Mouse (Mus musculus) neural tube, embryonic 13.5 days (tissue): ENCODE data around the gene Ctc1. TPM values are rescaled to one million over a fixed set of nuclear protein-coding genes. Genes with fewer than 3 reads are reported as not detected.
"Not testable (repeated sequence)": the region's sequence is repeated elsewhere in the genome, so short reads cannot be mapped to it uniquely, and the experiment has no call there.

Experiments used
- ATAC-seq: fragments of 200-750 bp; cut with Nextera tagmentation; 2 replicates; pipeline ENCODE4 v1.8.0; 2017; ENCODE audit warnings: low read depth, mild to moderate bottlenecking, moderate TSS enrichment, moderate library complexity
- H3K27ac ChIP-seq: fragments of 300-500 bp; sonication (generic); replicated peaks from 2 replicates; pipeline ENCODE4 v1.5.1; 2015; ENCODE audit warnings: moderate library complexity, mild to moderate bottlenecking, inconsistent platforms
- H3K27me3 ChIP-seq: fragments of 300-500 bp; sonication (generic); 2 replicates; pipeline ENCODE4 v1.6.1; 2015; ENCODE audit warnings: mild to moderate bottlenecking, inconsistent platforms
- H3K36me3 ChIP-seq: fragments of 300-500 bp; sonication (generic); 2 replicates; pipeline ENCODE4 v1.6.1; 2015; ENCODE audit warnings: mild to moderate bottlenecking, inconsistent platforms
- H3K4me1 ChIP-seq: fragments of 300-500 bp; sonication (generic); replicated peaks from 2 replicates; pipeline ENCODE4 v1.6.1; 2015; ENCODE audit warnings: inconsistent platforms
- H3K4me2 ChIP-seq: fragments of 300-500 bp; sonication (generic); 2 replicates; pipeline ENCODE4 v1.6.1; 2015; ENCODE audit warnings: inconsistent platforms, mild to moderate bottlenecking, moderate library complexity
- H3K4me3 ChIP-seq: fragments of 300-500 bp; sonication (generic); 2 replicates; pipeline ENCODE4 v1.5.1; 2015; ENCODE audit warnings: mild to moderate bottlenecking, inconsistent platforms
- H3K9ac ChIP-seq: fragments of 300-500 bp; sonication (generic); 2 replicates; pipeline ENCODE4 v1.6.1; 2015; ENCODE audit warnings: moderate library complexity, mild to moderate bottlenecking, inconsistent platforms
- H3K9me3 ChIP-seq: fragments of 300-500 bp; sonication (generic); 2 replicates; pipeline ENCODE4 v1.6.1; 2016; ENCODE audit warnings: inconsistent platforms
- WGBS: fragments of 180-500 bp; shearing (Covaris S2); methylation state at CpG from one replicate; pipeline ENCODE4 v1.1.7; 2015; 5-methylcytosine and 5-hydroxymethylcytosine counted together
- polyA plus RNA-seq: library from polyadenylated mRNA; unstranded; fragments of >200 nt; fragmentation: Nextera tagmentation; extraction: Ambion mirVana; gene quantifications from 2 replicates; pipeline ENCODE4 v1.2.1, GENCODE M21; 2015

Gene Ctc1
- polyA plus RNA-seq, 1 experiment from 2014 or later = 49.6 TPM

- Histone ChIP-seq H3K4me3 (no peak overlapping the region), H3K9ac (no peak overlapping the region), H3K4me2 (peak overlapping the region; percentile 86), H3K27ac (no peak overlapping the region; the same call in 1 of the 2 replicates), H3K27me3 (no peaks in the 10 kb centered on the region), H3K36me3 (no peaks in the 10 kb centered on the region), H3K4me1 (peaks cover 28% of the 10 kb centered on the region), H3K9me3 (no peaks in the 10 kb centered on the region)
- ATAC-seq = no peak
- 91% methylated on average over 15 of the region's 15 CpGs for WGBS
Measured at GRCm38 (mm10) chr11:69010400-69011323, 5.0 kb upstream of the Ctc1 start.

GRCm38 (mm10) chr11:69011445-69011844 lies 4.3 kb upstream of the Ctc1 start:
- WGBS = 75% methylated on average over 2 of the region's 2 CpGs
- H3K4me3 ChIP-seq = peak overlapping the region; percentile 54
- H3K4me2 ChIP-seq = peak overlapping the region; percentile 86
- peak overlapping the region; percentile 92 for H3K27ac ChIP-seq
- not testable (repeated sequence) for H3K9me3 ChIP-seq, H3K36me3 ChIP-seq, H3K27me3 ChIP-seq, ATAC-seq
- peaks cover 29% of the 10 kb centered on the region for H3K4me1 ChIP-seq
- H3K9ac ChIP-seq = peak overlapping the region; percentile 84

DNA sequence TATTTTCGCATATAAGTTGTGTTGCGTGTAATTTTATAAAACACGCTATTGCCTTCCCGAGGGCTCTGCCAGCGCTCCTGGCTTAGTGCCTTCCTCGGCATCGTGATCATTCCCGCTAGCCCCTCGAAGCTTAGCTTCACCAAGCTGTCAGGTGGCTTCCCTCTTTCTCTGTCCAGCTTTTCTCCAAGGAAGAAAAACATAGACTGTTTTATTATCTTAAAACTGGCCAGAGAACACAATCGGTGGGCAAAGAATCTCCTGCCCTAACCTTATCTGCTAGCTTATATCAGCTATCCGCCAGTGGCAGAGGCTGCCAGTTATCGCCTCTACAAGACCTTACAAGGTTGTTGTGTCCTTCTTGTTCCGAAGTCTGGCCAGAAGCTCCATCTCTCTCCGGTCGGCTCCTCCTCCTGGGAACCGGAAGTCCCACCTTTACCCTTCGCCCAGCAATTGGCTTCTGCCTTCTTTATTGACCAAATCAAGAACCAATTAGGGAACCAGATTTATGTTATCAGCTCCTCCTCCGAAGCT lies 3.6 kb upstream of the Ctc1 start:
- Histone ChIP-seq H3K27ac (peak overlapping the region; percentile 92), H3K4me3 (peak overlapping the region; percentile 54), H3K9me3 (no peaks in the 10 kb centered on the region), H3K4me1 (peaks cover 34% of the 10 kb centered on the region), H3K27me3 (no peaks in the 10 kb centered on the region), H3K4me2 (peak overlapping the region; percentile 86), H3K36me3 (no peaks in the 10 kb centered on the region), H3K9ac (peak overlapping the region; percentile 84)
- ATAC-seq = peak; percentile 59
- WGBS = 2% methylated on average over 18 of the region's 18 CpGs

DNA sequence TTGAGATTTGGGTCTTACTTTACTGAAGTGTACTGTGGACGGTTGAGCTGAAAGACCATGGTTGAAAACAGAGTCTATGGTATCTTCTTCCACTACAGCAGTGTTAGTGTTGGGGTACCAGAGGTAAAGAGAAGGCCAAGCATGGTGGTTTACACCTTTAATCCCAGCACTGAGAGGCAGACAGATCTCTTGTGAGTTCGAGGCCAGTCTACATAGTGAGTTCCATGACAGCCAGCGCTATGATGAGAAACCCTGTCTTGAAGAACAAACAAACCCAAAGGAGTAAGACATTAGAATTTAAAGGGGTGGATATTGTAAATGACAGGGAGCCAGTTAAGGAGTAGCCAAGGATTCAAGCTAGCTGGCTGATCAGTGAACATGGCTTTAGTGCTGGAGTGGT lies 1.0 kb downstream of the Ctc1 start:
- Histone ChIP-seq H3K36me3 (peaks cover 10% of the 10 kb centered on the region), H3K9ac (peak overlapping the region; percentile 90), H3K27me3 (no peaks in the 10 kb centered on the region), H3K4me2 (peak overlapping the region; percentile 84), H3K9me3 (no peaks in the 10 kb centered on the region), H3K27ac (peak overlapping the region; percentile 88), H3K4me3 (peak overlapping the region; percentile 71), H3K4me1 (peaks cover 21% of the 10 kb centered on the region)
- 70% methylated on average over 3 of the region's 3 CpGs for WGBS
- ATAC-seq = no peak

- Histone ChIP-seq H3K9ac (no peak overlapping the region), H3K27me3 (no peaks in the 10 kb centered on the region), H3K27ac (no peak overlapping the region), H3K36me3 (peaks cover 49% of the 10 kb centered on the region), H3K4me2 (no peak overlapping the region), H3K9me3 (no peaks in the 10 kb centered on the region), H3K4me3 (no peak overlapping the region), H3K4me1 (peaks cover 11% of the 10 kb centered on the region)
- ATAC-seq = no peak
Measured at GRCm38 (mm10) chr11:69020691-69021090, 5.0 kb downstream of the Ctc1 start.

DNA sequence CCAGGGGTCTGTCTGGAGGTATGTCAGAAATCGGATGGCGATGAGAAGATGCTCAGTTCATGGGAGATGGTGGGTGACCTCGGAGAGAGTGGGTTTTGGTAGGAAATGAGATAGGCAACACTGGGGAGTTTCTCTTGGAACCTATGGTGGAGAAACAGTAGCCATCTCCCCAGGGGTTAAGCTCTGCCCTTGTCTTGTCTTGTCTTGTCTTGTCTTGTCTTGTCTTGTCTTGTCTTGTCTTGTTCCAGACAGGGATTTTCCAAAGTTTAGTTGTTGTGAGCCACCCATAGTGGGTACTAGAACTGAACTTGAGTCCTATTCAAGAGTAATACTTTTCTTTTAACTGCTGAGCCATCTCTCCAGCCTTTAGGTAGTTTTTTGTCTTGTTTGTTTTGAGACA lies 10.9 kb downstream of the Ctc1 start:
- Histone ChIP-seq H3K36me3 (peaks cover 99% of the 10 kb centered on the region), H3K4me2 (no peak overlapping the region), H3K27ac (no peak overlapping the region), H3K4me1 (no peaks in the 10 kb centered on the region), H3K27me3 (no peaks in the 10 kb centered on the region), H3K9me3 (no peaks in the 10 kb centered on the region), H3K4me3 (no peak overlapping the region), H3K9ac (no peak overlapping the region)
- WGBS = 93% methylated on average over 3 of the region's 3 CpGs
- ATAC-seq = no peak

GRCm38 (mm10) chr11:69028805-69029204 lies 13.1 kb downstream of the Ctc1 start:
- peaks cover 95% of the 10 kb centered on the region for H3K36me3 ChIP-seq
- H3K4me2 ChIP-seq = no peak overlapping the region
- no peaks in the 10 kb centered on the region for H3K27me3 ChIP-seq
- WGBS = 66% methylated on average over 2 of the region's 2 CpGs
- no peak overlapping the region for H3K27ac ChIP-seq
- H3K4me3 ChIP-seq = no peak overlapping the region
- H3K9ac ChIP-seq = no peak overlapping the region
- no peaks in the 10 kb centered on the region for H3K9me3 ChIP-seq
- no peak for ATAC-seq
- H3K4me1 ChIP-seq = no peaks in the 10 kb centered on the region

DNA sequence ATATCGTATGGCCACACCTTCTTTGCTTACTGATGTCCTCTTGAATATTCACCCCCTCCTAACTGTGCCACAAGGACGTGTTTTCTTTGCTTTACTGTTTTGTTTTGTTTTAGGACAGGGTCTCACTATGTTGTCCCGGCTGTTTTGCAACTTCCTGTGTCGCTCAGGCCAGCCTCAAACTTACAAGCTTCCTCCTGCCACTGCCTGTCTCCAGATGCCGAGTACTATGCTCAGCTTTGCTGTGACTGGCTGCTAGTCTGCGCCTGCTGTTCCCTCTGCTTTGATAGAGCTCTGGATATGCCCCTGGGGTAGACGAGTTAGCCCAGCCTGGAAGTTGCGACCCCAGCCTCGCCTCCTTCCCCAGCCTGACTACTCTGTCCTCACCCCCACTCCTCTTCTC lies 17.8 kb downstream of the Ctc1 start:
- H3K27me3 ChIP-seq = no peaks in the 10 kb centered on the region
- 83% methylated on average over 9 of the region's 9 CpGs for WGBS
- H3K4me2 ChIP-seq = no peak overlapping the region
- H3K4me1 ChIP-seq = peaks cover 21% of the 10 kb centered on the region
- H3K27ac ChIP-seq = no peak overlapping the region
- no peak for ATAC-seq
- no peaks in the 10 kb centered on the region for H3K9me3 ChIP-seq
- peaks cover 63% of the 10 kb centered on the region for H3K36me3 ChIP-seq
- no peak overlapping the region for H3K4me3 ChIP-seq
- no peak overlapping the region for H3K9ac ChIP-seq

GRCm38 (mm10) chr11:69034585-69034984 lies 18.9 kb downstream of the Ctc1 start:
- H3K36me3 ChIP-seq = peaks cover 53% of the 10 kb centered on the region
- WGBS = 97% methylated on average over 3 of the region's 3 CpGs

DNA sequence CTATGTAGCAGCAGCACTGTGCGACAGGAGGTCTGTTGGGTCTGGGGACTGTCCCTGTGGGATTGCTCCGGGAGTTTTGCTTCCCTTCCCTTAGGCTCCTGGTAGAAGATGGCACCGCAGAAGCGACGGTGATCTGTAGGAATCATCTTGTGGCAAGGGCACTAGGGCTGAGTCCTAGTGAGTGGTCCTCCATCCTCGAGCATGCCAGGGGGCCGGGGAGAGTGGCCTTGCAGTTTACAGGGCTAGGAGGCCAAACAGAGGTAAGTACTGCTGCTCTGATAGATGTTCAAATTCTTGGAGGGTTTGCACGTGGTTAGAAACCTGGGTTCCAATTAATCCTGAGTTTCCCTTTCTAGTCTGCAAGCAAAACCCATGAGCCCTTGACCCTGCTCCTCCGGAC lies 19.7 kb downstream of the Ctc1 start:
- Histone ChIP-seq H3K4me3 (peak overlapping the region; percentile 70; the same call in 1 of the 2 replicates), H3K4me1 (peaks cover 32% of the 10 kb centered on the region), H3K36me3 (peaks cover 45% of the 10 kb centered on the region), H3K27ac (peak overlapping the region; percentile 73), H3K9ac (peak overlapping the region; percentile 43; the same call in 1 of the 2 replicates), H3K9me3 (no peaks in the 10 kb centered on the region), H3K27me3 (no peaks in the 10 kb centered on the region), H3K4me2 (peak overlapping the region; percentile 59)
- no peak for ATAC-seq
- 82% methylated on average over 9 of the region's 9 CpGs for WGBS

More at GRCm38 (mm10) chr11:69034585-69034984, 18.9 kb downstream of the Ctc1 start:
- no peaks in the 10 kb centered on the region for H3K27me3 ChIP-seq
- peaks cover 31% of the 10 kb centered on the region for H3K4me1 ChIP-seq
- H3K9me3 ChIP-seq = no peaks in the 10 kb centered on the region
- H3K27ac ChIP-seq = no peak overlapping the region
- ATAC-seq = no peak
- no peak overlapping the region for H3K4me3 ChIP-seq
- no peak overlapping the region for H3K4me2 ChIP-seq
- H3K9ac ChIP-seq = no peak overlapping the region

DNA sequence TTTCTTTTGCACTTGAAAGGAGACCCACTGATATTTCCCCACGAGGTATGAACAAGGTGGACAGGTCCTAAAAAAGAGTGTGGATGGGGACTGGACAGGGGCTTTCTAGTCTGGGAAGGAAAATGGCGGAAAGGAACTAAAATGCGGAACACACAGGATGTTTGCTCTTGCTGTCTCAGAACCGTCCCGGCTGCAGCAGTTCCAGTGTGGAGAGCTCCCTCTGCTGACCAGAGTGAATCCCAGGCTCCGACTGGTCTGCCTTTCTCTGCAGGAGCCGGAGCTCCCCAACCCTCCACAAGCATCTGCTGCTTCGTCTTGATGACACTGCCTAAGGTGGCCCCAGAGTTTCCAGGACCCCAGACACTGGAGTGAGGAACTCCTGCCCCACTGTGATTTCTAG lies 20.1 kb downstream of the Ctc1 start:
- Histone ChIP-seq H3K9ac (peak overlapping the region; percentile 43; the same call in 1 of the 2 replicates), H3K36me3 (peaks cover 41% of the 10 kb centered on the region), H3K4me2 (peak overlapping the region; percentile 59), H3K4me1 (peaks cover 32% of the 10 kb centered on the region), H3K4me3 (peak overlapping the region; percentile 70), H3K27ac (peak overlapping the region; percentile 73), H3K9me3 (no peaks in the 10 kb centered on the region), H3K27me3 (no peaks in the 10 kb centered on the region)
- ATAC-seq = no peak
- 7% methylated on average over 8 of the region's 8 CpGs for WGBS

DNA sequence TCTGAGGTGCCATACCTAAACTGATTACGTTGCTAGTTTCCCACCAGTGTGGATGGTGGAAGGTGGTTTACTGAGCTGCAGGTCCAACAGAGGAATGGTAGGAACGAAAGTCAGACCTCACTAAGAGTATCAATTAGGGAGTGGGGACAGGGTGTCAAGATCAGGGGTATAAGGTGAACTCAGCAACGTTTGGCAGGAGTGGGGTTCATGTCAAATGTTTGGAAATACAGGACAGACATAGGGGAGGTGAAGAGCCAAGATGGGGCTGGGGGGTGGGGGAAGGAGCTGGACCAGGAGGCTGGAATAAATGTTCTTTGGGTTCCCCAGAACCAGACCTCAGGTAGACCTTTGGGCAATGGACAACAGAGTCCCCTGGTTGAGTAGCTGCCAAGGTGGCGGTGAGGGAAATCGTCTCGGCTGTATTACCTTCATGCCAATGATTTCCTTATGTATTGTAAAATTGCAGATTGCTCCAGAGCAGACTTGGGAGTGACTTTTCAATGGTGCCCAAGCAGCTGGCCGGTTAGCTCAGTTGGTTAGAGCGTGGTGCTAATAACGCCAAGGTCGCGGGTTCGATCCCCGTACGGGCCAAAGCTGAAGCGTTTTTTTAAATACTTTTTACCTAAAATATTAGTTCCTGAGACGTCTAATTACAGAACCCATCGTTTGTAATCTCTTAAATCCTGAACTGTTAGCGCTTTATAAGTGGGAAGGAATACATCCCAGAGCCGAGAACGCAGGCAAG lies 20.9 kb downstream of the Ctc1 start:
- WGBS = 10% methylated on average over 20 of the region's 20 CpGs
- Histone ChIP-seq H3K36me3 (peaks cover 33% of the 10 kb centered on the region), H3K4me2 (peak overlapping the region; percentile 59), H3K27me3 (no peaks in the 10 kb centered on the region), H3K27ac (peak overlapping the region; percentile 87), H3K4me1 (peaks cover 32% of the 10 kb centered on the region), H3K9ac (peak overlapping the region; percentile 79), H3K4me3 (peak overlapping the region; percentile 70), H3K9me3 (no peaks in the 10 kb centered on the region)
- peak; percentile 15; the same call in 1 of the 2 replicates for ATAC-seq
